Mouse (Mus musculus): ENCODE measurements around the gene Commd7.

- no peak for TF ChIP-seq CTCF (IDR thresholded peaks at IDR 0.05; ENCODE audit: extremely low read depth, insufficient read length, insufficient replicate concordance, low read depth, low read length)
- TF ChIP-seq POLR2A (IDR thresholded peaks at IDR 0.05; ENCODE audit: low read depth, low read length): no peak
Measured at GRCm38 (mm10) chr2:153650014-153650687, 17.6 kb upstream of the Commd7 start.

Data from small intestine, adult 2 months (tissue).